Mouse (Mus musculus): ENCODE results near the gene Thap11.

The Thap11 gene

GRCm38 (mm10) chr8:105900941-105901616, 46.1 kb downstream of the Thap11 start:
- DNase-seq = no peak
